In the genomic region with DNA sequence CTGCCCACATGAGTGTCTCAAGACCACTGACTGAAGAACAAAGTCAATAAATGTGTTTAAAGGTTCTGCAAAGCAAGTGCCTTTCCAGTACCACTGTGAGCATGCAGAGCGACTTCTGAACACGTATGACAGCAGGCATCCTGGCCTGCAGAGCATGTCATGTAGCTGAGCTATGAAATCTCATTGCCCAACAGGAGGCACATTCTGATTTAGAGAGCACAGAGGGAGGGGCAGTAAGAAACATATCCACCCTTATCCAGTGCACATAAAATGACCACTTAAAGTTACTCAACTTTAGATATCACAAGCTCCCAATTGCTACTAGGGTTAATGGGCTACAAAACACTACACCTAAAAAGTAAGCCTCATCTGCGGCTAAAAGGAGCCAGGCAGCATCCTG, we compare ENCODE assay signal across 23 mouse cellular contexts.
A peak's percentile ranks its signal among the peaks of the same experiment; 100 is the strongest.
DNase-seq lines count a peak whose midpoint lies in the region; ATAC-seq and TF ChIP-seq lines count a peak whose summit lies in the region.
"Had no signal": no experiment of that assay in that cellular context is flagged by ENCODE, and none has a peak within 500 bp of the region (broad histone marks: within the 10 kb centered on the region; RNA-seq: fewer than 3 reads in every experiment).

No protein-coding gene starts in this region.

- no peak for TF ChIP-seq EP300 in liver, postnatal 0 days (IDR thresholded peaks at IDR 0.05; ENCODE audit: low read depth)

- no peak overlapping the region for H3K4me3 ChIP-seq in liver, embryonic 11.5 days (ENCODE audit: low read depth, low read length)
- no peak overlapping the region for H3K4me3 ChIP-seq in liver, postnatal 0 days (ENCODE audit: low read depth, low read length)
- no peak overlapping the region for H3K4me3 ChIP-seq in midbrain, embryonic 15.5 days
- H3K4me3 ChIP-seq in midbrain, embryonic 10.5 days: no peak overlapping the region
- no peak overlapping the region for H3K4me3 ChIP-seq in liver, embryonic 13.5 days (replicated peaks)
- H3K4me3 ChIP-seq: embryonic facial prominence, embryonic 13.5 days; forebrain, embryonic 13.5 days; heart, adult 2 months; heart, embryonic 15.5 days had no signal

- H3K9me3 ChIP-seq in liver, embryonic 11.5 days (ENCODE audit: control insufficient read depth, low read length): no peaks in the 10 kb centered on the region
- H3K9me3 ChIP-seq in liver, postnatal 0 days (ENCODE audit: low read length): no peaks in the 10 kb centered on the region
- H3K9me3 ChIP-seq in midbrain, embryonic 15.5 days: no peaks in the 10 kb centered on the region
- no peaks in the 10 kb centered on the region for H3K9me3 ChIP-seq in midbrain, embryonic 10.5 days (replicated peaks)
- H3K9me3 ChIP-seq in liver, embryonic 13.5 days (replicated peaks): no peaks in the 10 kb centered on the region
- H3K9me3 ChIP-seq: embryonic facial prominence, embryonic 13.5 days; forebrain, embryonic 13.5 days; heart, embryonic 15.5 days had no signal

- H3K4me1 ChIP-seq in liver, embryonic 11.5 days (replicated peaks; ENCODE audit: control insufficient read depth, insufficient read depth, low read length): peaks cover 4% of the 10 kb centered on the region
- no peaks in the 10 kb centered on the region for H3K4me1 ChIP-seq in liver, postnatal 0 days (ENCODE audit: insufficient read depth)
- H3K4me1 ChIP-seq in midbrain, embryonic 15.5 days: peaks cover 11% of the 10 kb centered on the region
- no peaks in the 10 kb centered on the region for H3K4me1 ChIP-seq in midbrain, embryonic 10.5 days
- H3K4me1 ChIP-seq in liver, embryonic 13.5 days (replicated peaks): peaks cover 20% of the 10 kb centered on the region
- H3K4me1 ChIP-seq: embryonic facial prominence, embryonic 13.5 days; forebrain, embryonic 13.5 days; heart, embryonic 15.5 days had no signal

- no peak for DNase-seq in liver, embryonic 11.5 days (ENCODE audit: low spot score)
- DNase-seq in liver, postnatal 0 days: no peak
- DNase-seq in midbrain, embryonic 10.5 days (ENCODE audit: low spot score): no peak
- no peak for DNase-seq in liver, embryonic 13.5 days
- DNase-seq in ovary, adult 18-20 months (ENCODE audit: low spot score): no peak
- no peak for DNase-seq in thymus, postnatal 0 days (ENCODE audit: low spot score)
- DNase-seq: adrenal gland, postnatal 14 days; cerebellum, adult 18-20 months; cerebellum, adult 9-11 months; cerebellum, postnatal 36 days; forebrain, postnatal 0 days; gastrocnemius, postnatal 14 days; heart, adult 2 months; heart, postnatal 14 days had no signal

- peaks cover 3% of the 10 kb centered on the region; the same call in 1 of the 2 replicates for H3K36me3 ChIP-seq in liver, embryonic 11.5 days (ENCODE audit: control insufficient read depth, insufficient read depth, low read length)
- no peaks in the 10 kb centered on the region; the same call in 1 of the 2 replicates for H3K36me3 ChIP-seq in liver, postnatal 0 days (replicated peaks; ENCODE audit: insufficient read depth, low read length)
- H3K36me3 ChIP-seq in midbrain, embryonic 15.5 days (replicated peaks): no peaks in the 10 kb centered on the region
- H3K36me3 ChIP-seq in midbrain, embryonic 10.5 days: peaks cover 18% of the 10 kb centered on the region
- peaks cover 40% of the 10 kb centered on the region for H3K36me3 ChIP-seq in liver, embryonic 13.5 days

- H3K4me2 ChIP-seq in liver, embryonic 11.5 days: no peak overlapping the region
- H3K4me2 ChIP-seq in liver, postnatal 0 days (ENCODE audit: low read depth, low read length): no peak overlapping the region
- H3K4me2 ChIP-seq in midbrain, embryonic 15.5 days: no peak overlapping the region
- H3K4me2 ChIP-seq in liver, embryonic 13.5 days: peak overlapping the region; percentile 35
- H3K4me2 ChIP-seq: embryonic facial prominence, embryonic 13.5 days; forebrain, embryonic 13.5 days; heart, embryonic 11.5 days; heart, embryonic 15.5 days had no signal

- H3K9ac ChIP-seq in liver, embryonic 11.5 days (ENCODE audit: low read depth, low read length): no peak overlapping the region
- no peak overlapping the region for H3K9ac ChIP-seq in liver, postnatal 0 days (replicated peaks)
- H3K9ac ChIP-seq in midbrain, embryonic 15.5 days: no peak overlapping the region
- H3K9ac ChIP-seq in liver, embryonic 13.5 days: no peak overlapping the region
- H3K9ac ChIP-seq: embryonic facial prominence, embryonic 13.5 days; forebrain, embryonic 13.5 days; forebrain, postnatal 0 days; heart, embryonic 15.5 days had no signal

- 90% methylated on average over 3 of the region's 3 CpGs for WGBS in liver, embryonic 11.5 days
- 92% methylated on average over 3 of the region's 3 CpGs for WGBS in liver, postnatal 0 days (ENCODE audit: insufficient replicate concordance)
- WGBS in midbrain, embryonic 15.5 days: 62% methylated on average over 3 of the region's 3 CpGs
- 94% methylated on average over 3 of the region's 3 CpGs for WGBS in midbrain, embryonic 10.5 days
- 91% methylated on average over 3 of the region's 3 CpGs for WGBS in liver, embryonic 13.5 days (ENCODE audit: insufficient replicate concordance)

- peak; percentile 24; the same call in 1 of the 2 replicates for ATAC-seq in liver, embryonic 11.5 days (replicated peaks; ENCODE audit: low FRiP score)
- ATAC-seq in liver, postnatal 0 days: no peak
- ATAC-seq in midbrain, embryonic 15.5 days (replicated peaks): peak; percentile 27; the same call in 1 of the 2 replicates
- ATAC-seq in liver, embryonic 13.5 days (ENCODE audit: low read depth): peak; percentile 63
- peak; percentile 31; the same call in 1 of the 2 replicates for ATAC-seq in megakaryocyte-erythroid progenitor cell, adult 5-6 weeks (replicated peaks; ENCODE audit: low FRiP score, low TSS enrichment, poor library complexity, severe bottlenecking)
- ATAC-seq: activated CD4-positive, CD25-positive, alpha-beta regulatory T cell, adult 4 months; forebrain, embryonic 13.5 days; forebrain, postnatal 0 days; Patski had no signal

- no peak for TF ChIP-seq CTCF in liver, postnatal 0 days (IDR thresholded peaks at IDR 0.05; ENCODE audit: low read depth)

- no peak overlapping the region for H3K27ac ChIP-seq in liver, embryonic 11.5 days (ENCODE audit: low read depth, low read length)
- H3K27ac ChIP-seq in liver, postnatal 0 days (ENCODE audit: low read depth): no peak overlapping the region
- peak overlapping the region; percentile 24; the same call in 1 of the 2 replicates for H3K27ac ChIP-seq in midbrain, embryonic 15.5 days
- H3K27ac ChIP-seq in midbrain, embryonic 10.5 days (replicated peaks): no peak overlapping the region
- peak overlapping the region; percentile 73 for H3K27ac ChIP-seq in liver, embryonic 13.5 days
- H3K27ac ChIP-seq: embryonic facial prominence, embryonic 13.5 days; forebrain, embryonic 13.5 days; heart, adult 2 months; heart, embryonic 15.5 days had no signal

- no peaks in the 10 kb centered on the region for H3K27me3 ChIP-seq in liver, embryonic 11.5 days (replicated peaks; ENCODE audit: control insufficient read depth, insufficient read depth, low read length)
- no peaks in the 10 kb centered on the region for H3K27me3 ChIP-seq in liver, postnatal 0 days (ENCODE audit: insufficient read depth, low read length)
- no peaks in the 10 kb centered on the region for H3K27me3 ChIP-seq in midbrain, embryonic 15.5 days (replicated peaks)
- no peaks in the 10 kb centered on the region for H3K27me3 ChIP-seq in midbrain, embryonic 10.5 days (ENCODE audit: low read depth, poor library complexity, severe bottlenecking)
- no peaks in the 10 kb centered on the region for H3K27me3 ChIP-seq in liver, embryonic 13.5 days
- H3K27me3 ChIP-seq: CH12.LX; embryonic facial prominence, embryonic 13.5 days; forebrain, embryonic 13.5 days; heart, embryonic 15.5 days; Patski had no signal

Comparison
In these comparisons a context has a peak if more than half of its experiments do, and no peak if none do; other contexts are left out.
1. H3K27ac ChIP-seq: peak in midbrain, embryonic 15.5 days (single experiment) and liver, embryonic 13.5 days (single experiment); none in liver, embryonic 11.5 days (single experiment), liver, postnatal 0 days (single experiment) and midbrain, embryonic 10.5 days (single experiment).